32 mouse cellular contexts compared by ENCODE assay signal in the genomic region with DNA sequence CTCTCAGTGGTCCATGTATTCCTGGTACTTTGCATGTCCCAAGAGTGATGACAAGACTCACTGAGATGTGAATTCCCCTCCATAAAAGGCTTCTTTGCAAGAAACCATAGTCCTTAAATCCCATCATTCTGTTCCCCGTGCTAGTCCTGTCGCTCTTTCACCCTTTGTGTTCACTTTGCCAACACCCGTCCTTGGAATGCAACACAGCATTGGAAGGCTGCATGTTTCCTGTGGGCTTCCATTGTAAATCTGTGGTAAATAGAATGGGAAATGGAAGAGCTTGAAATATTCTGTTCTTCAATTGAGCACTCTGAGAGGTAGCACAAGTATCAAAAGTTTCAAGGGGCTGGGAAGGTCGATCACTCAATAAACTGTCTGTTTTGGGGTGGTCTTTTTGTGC.
"Had no signal": no experiment of that assay in that cellular context is flagged by ENCODE, and none has a peak within 500 bp of the region (broad histone marks: within the 10 kb centered on the region; RNA-seq: fewer than 3 reads in every experiment).

No protein-coding gene starts in this region.

- ATAC-seq: liver, embryonic 12.5 days; liver, postnatal 0 days; lung, postnatal 0 days; midbrain, embryonic 13.5 days; midbrain, embryonic 15.5 days; midbrain, embryonic 16.5 days had no signal

- H3K36me3 ChIP-seq: limb, embryonic 10.5 days; limb, embryonic 12.5 days; limb, embryonic 13.5 days; limb, embryonic 15.5 days; liver, embryonic 12.5 days; liver, embryonic 13.5 days; liver, embryonic 15.5 days; lung, embryonic 15.5 days; midbrain, embryonic 10.5 days; midbrain, embryonic 12.5 days; midbrain, embryonic 13.5 days; midbrain, embryonic 15.5 days; neural tube, embryonic 12.5 days had no signal

- H3K9me3 ChIP-seq: limb, embryonic 10.5 days; limb, embryonic 12.5 days; limb, embryonic 13.5 days; limb, embryonic 15.5 days; liver, embryonic 12.5 days; liver, embryonic 13.5 days; liver, embryonic 15.5 days; lung, embryonic 15.5 days; neural tube, embryonic 12.5 days had no signal

- H3K27me3 ChIP-seq: limb, embryonic 12.5 days; limb, embryonic 13.5 days; limb, embryonic 15.5 days; liver, embryonic 12.5 days; liver, embryonic 13.5 days; liver, embryonic 15.5 days; lung, embryonic 15.5 days; megakaryocyte, embryonic 14.5 days; midbrain, embryonic 12.5 days; midbrain, embryonic 13.5 days; midbrain, embryonic 15.5 days; neural tube, embryonic 12.5 days had no signal

- H3K4me3 ChIP-seq: limb, embryonic 10.5 days; limb, embryonic 12.5 days; limb, embryonic 13.5 days; limb, embryonic 15.5 days; liver, embryonic 12.5 days; liver, embryonic 13.5 days; liver, embryonic 15.5 days; lung, embryonic 15.5 days; megakaryocyte, embryonic 14.5 days; midbrain, embryonic 10.5 days; midbrain, embryonic 12.5 days; midbrain, embryonic 13.5 days; midbrain, embryonic 15.5 days; myocyte; neural tube, embryonic 12.5 days had no signal

- H3K4me1 ChIP-seq: limb, embryonic 10.5 days; limb, embryonic 12.5 days; limb, embryonic 15.5 days; liver, embryonic 12.5 days; liver, embryonic 13.5 days; liver, embryonic 15.5 days; lung, embryonic 15.5 days; midbrain, embryonic 15.5 days; neural tube, embryonic 12.5 days had no signal

- DNase-seq: left cerebral cortex, postnatal 4 days; liver; liver, embryonic 13.5 days; liver, postnatal 0 days; lung, adult 18-20 months; lung, adult 2 months; lung, embryonic 14.5 days; lung, postnatal 10 days; lung, postnatal 14 days; lung, postnatal 36 days; lung, postnatal 4 days; midbrain, embryonic 14.5 days had no signal

- H3K27ac ChIP-seq: limb, embryonic 10.5 days; limb, embryonic 12.5 days; limb, embryonic 13.5 days; limb, embryonic 15.5 days; liver, embryonic 12.5 days; liver, embryonic 13.5 days; liver, embryonic 14.5 days; liver, embryonic 15.5 days; lung, embryonic 15.5 days; macrophage; midbrain, embryonic 10.5 days; midbrain, embryonic 12.5 days; midbrain, embryonic 13.5 days; midbrain, embryonic 15.5 days; neural tube, embryonic 12.5 days had no signal

- H3K9ac ChIP-seq: limb, embryonic 12.5 days; limb, embryonic 13.5 days; limb, embryonic 15.5 days; liver, embryonic 12.5 days; liver, embryonic 13.5 days; liver, embryonic 14.5 days; liver, embryonic 15.5 days; liver, postnatal 0 days; lung, embryonic 14.5 days; lung, embryonic 15.5 days; midbrain, embryonic 12.5 days; midbrain, embryonic 13.5 days; midbrain, embryonic 15.5 days; neural tube, embryonic 12.5 days had no signal

- H3K4me2 ChIP-seq: limb, embryonic 12.5 days; limb, embryonic 13.5 days; limb, embryonic 15.5 days; liver, embryonic 11.5 days; liver, embryonic 12.5 days; liver, embryonic 13.5 days; liver, embryonic 15.5 days; lung, embryonic 14.5 days; lung, embryonic 15.5 days; midbrain, embryonic 11.5 days; midbrain, embryonic 12.5 days; midbrain, embryonic 13.5 days; midbrain, embryonic 15.5 days; neural tube, embryonic 12.5 days had no signal
